Mouse (Mus musculus) cerebellum, adult 18-20 months (tissue): ENCODE measurements around the gene Mapt.

Experiments
- DNase-seq, 2 experiments: peaks; one replicate each; pipeline ENCODE4 v3.0.0; 2021

Mapt gene

GRCm38 (mm10) chr11:104316685-104317400 lies 85.7 kb downstream of the Mapt start:
- DNase-seq, result no peak

- DNase-seq, result no peak
Observed at GRCm38 (mm10) chr11:104317631-104318030, 86.4 kb downstream of the Mapt start.

GRCm38 (mm10) chr11:104318940-104319781 lies 88.0 kb downstream of the Mapt start:
- DNase-seq, result peak; percentile 63 to 72

- no peak for DNase-seq
Observed at GRCm38 (mm10) chr11:104320511-104320910, 89.3 kb downstream of the Mapt start.

- no peak for DNase-seq
Observed at GRCm38 (mm10) chr11:104322142-104322541, 91.0 kb downstream of the Mapt start.

- DNase-seq, result no peak
Observed at GRCm38 (mm10) chr11:104327462-104327861, 96.3 kb downstream of the Mapt start.

- DNase-seq, result no peak
Observed at GRCm38 (mm10) chr11:104327946-104328345, 96.8 kb downstream of the Mapt start.

GRCm38 (mm10) chr11:104329185-104329926 lies 98.2 kb downstream of the Mapt start:
- no peak for DNase-seq

- DNase-seq, result no peak
Observed at GRCm38 (mm10) chr11:104330151-104330550, 99.0 kb downstream of the Mapt start.

GRCm38 (mm10) chr11:104331208-104331607 lies 100.0 kb downstream of the Mapt start:
- DNase-seq, result no peak

GRCm38 (mm10) chr11:104332105-104332504 lies 100.9 kb downstream of the Mapt start:
- no peak for DNase-seq

GRCm38 (mm10) chr11:104334115-104334514 lies 102.9 kb downstream of the Mapt start:
- no peak for DNase-seq

- DNase-seq, result no peak
Observed at GRCm38 (mm10) chr11:104334946-104335345, 103.8 kb downstream of the Mapt start.

- DNase-seq, result peak; percentile 53 to 64
Observed at GRCm38 (mm10) chr11:104346931-104347330, 115.7 kb downstream of the Mapt start.

- no peak for DNase-seq
Observed at GRCm38 (mm10) chr11:104361790-104362189, 130.6 kb downstream of the Mapt start.

- no peak for DNase-seq
Observed at GRCm38 (mm10) chr11:104362704-104363103, 131.5 kb downstream of the Mapt start.

- no peak for DNase-seq
Observed at GRCm38 (mm10) chr11:104363823-104364600, 132.8 kb downstream of the Mapt start.

GRCm38 (mm10) chr11:104367486-104368190 lies 136.4 kb downstream of the Mapt start:
- no peak for DNase-seq

GRCm38 (mm10) chr11:104376291-104376690 lies 145.1 kb downstream of the Mapt start:
- DNase-seq, result no peak

- DNase-seq, result peak in 1 of 2 experiments; percentile 34
Observed at GRCm38 (mm10) chr11:104379635-104380034, 148.4 kb downstream of the Mapt start.
